Mouse (Mus musculus) heart, embryonic 11.5 days (tissue): ENCODE measurements around the gene Garnl3. TPM values are rescaled to one million over a fixed set of nuclear protein-coding genes. Genes with fewer than 3 reads are reported as not detected.

ENCODE experiments used
- ATAC-seq: fragments of 200-750 bp; cut with Nextera tagmentation; replicated peaks from 2 replicates; pipeline ENCODE4 v1.8.0; 2017; ENCODE audit warnings: moderate library complexity; ENCODE audit not compliant: insufficient number of reproducible peaks, low FRiP score, low TSS enrichment
- H3K27ac ChIP-seq: fragments of 300-500 bp; sonication (generic); 2 replicates; pipeline ENCODE4 v1.5.1; 2014; ENCODE audit warnings: mild to moderate bottlenecking, low read depth, low read length
- H3K27me3 ChIP-seq: fragments of 300-500 bp; sonication (generic); 2 replicates; pipeline ENCODE4 v1.6.1; 2014; ENCODE audit warnings: mild to moderate bottlenecking, low read length, mixed read lengths; ENCODE audit not compliant: control insufficient read depth, insufficient read depth
- H3K36me3 ChIP-seq: fragments of 300-500 bp; sonication (generic); 2 replicates; pipeline ENCODE4 v1.6.1; 2014; ENCODE audit warnings: mild to moderate bottlenecking, low read length, moderate library complexity, mixed read lengths; ENCODE audit not compliant: control insufficient read depth, insufficient read depth
- H3K4me1 ChIP-seq: fragments of 300-500 bp; sonication (generic); 2 replicates; pipeline ENCODE4 v1.6.1; 2014; ENCODE audit warnings: low read length; ENCODE audit not compliant: control insufficient read depth, insufficient read depth
- H3K4me2 ChIP-seq: fragments of 300-500 bp; sonication (generic); 2 replicates; pipeline ENCODE4 v1.6.1; 2014; ENCODE audit warnings: mild to moderate bottlenecking, moderate library complexity
- H3K4me3 ChIP-seq: fragments of 300-500 bp; sonication (generic); 2 replicates; pipeline ENCODE4 v1.5.1; 2014; ENCODE audit warnings: low read depth, low read length
- H3K9ac ChIP-seq: fragments of 300-500 bp; sonication (generic); 2 replicates; pipeline ENCODE4 v1.6.1; 2014; ENCODE audit warnings: mild to moderate bottlenecking, low read depth, low read length, moderate library complexity
- H3K9me3 ChIP-seq: fragments of 300-500 bp; sonication (generic); replicated peaks from 2 replicates; pipeline ENCODE4 v1.6.1; 2016; ENCODE audit warnings: low read length; ENCODE audit not compliant: control insufficient read depth
- WGBS: fragments of 180-500 bp; shearing (Covaris S2); extraction: QIAGEN DNeasy Blood & Tissue Kit; methylation state at CpG from one replicate; pipeline ENCODE4 v1.1.7; 2014; ENCODE audit not compliant: insufficient replicate concordance; 5-methylcytosine and 5-hydroxymethylcytosine counted together
- polyA plus RNA-seq: library from polyadenylated mRNA; unstranded; fragments of >200 nt; fragmentation: Nextera tagmentation; extraction: Ambion mirVana; gene quantifications from 2 replicates; pipeline ENCODE4 v1.2.1, GENCODE M21; 2014

Garnl3 gene
- polyA plus RNA-seq, 1 experiment from 2014 or later = 15.4 TPM

DNA sequence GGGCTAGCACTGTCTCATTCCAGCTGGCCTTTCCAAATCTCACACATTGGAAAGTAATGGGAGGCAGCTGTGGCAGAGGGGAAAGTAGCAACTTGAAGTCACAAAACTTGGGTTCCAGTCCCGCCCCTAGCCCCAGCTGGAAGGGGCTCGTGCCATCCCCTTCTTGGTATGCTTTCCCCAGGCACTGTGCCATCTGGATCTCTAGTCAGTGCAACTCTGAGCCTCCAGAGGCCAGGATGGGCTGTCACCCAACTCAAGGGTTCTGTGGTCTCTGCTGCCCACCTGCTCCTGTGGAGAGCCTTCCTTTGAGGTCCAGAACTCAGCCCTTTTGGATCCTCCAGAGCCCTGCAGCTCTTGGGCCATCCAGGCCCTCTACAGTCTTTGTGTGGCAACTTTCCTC is 30.7 kb upstream of the Garnl3 start:
- Histone ChIP-seq H3K4me1 (peaks cover 40% of the 10 kb centered on the region), H3K27ac (no peak overlapping the region)
- 86% methylated on average over 2 of the region's 2 CpGs for WGBS

DNA sequence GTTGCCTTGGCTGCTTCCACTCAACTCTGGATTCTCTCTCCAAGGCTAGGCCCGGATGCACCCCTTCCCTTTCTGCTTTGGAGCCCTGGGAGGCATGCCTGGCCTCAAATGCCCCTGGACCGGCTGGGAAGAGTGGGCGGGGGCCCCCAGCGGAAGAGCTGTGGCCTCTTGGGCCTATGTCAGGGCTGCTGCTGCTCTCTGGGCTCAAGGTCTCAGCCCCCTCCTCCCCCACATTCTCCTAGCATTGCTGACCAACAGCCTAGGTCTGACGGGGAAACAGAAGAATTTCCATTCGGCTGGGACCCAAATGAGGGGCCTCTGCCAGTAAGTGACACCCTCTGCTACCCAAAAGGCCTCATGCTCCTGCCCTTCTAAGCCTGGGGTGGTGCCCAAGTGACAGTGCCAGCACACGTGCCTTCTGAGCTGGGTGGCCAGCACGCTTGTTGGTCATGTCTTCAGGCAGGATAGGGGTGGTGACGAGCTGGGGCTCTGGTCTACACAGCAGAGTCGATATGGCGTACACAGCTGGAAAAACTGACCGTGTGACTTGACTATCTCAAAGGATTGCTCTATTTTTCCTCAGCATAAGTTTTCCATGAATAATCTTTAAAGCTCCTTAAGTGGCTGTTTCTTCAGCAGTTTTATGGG is 29.0 kb upstream of the Garnl3 start:
- Histone ChIP-seq H3K4me2 (no peak overlapping the region), H3K4me3 (no peak overlapping the region), H3K9ac (no peak overlapping the region), H3K36me3 (no peaks in the 10 kb centered on the region), H3K4me1 (peaks cover 26% of the 10 kb centered on the region), H3K27me3 (no peaks in the 10 kb centered on the region), H3K9me3 (no peaks in the 10 kb centered on the region), H3K27ac (peak overlapping the region; percentile 7; the same call in 1 of the 2 replicates)
- 53% methylated on average over 12 of the region's 12 CpGs for WGBS
- no peak for ATAC-seq

More for the DNA sequence above, 30.7 kb upstream of the Garnl3 start:
- Histone ChIP-seq H3K9me3 (no peaks in the 10 kb centered on the region), H3K36me3 (no peaks in the 10 kb centered on the region), H3K27me3 (no peaks in the 10 kb centered on the region), H3K4me2 (no peak overlapping the region), H3K4me3 (no peak overlapping the region), H3K9ac (no peak overlapping the region)
- ATAC-seq = no peak

DNA sequence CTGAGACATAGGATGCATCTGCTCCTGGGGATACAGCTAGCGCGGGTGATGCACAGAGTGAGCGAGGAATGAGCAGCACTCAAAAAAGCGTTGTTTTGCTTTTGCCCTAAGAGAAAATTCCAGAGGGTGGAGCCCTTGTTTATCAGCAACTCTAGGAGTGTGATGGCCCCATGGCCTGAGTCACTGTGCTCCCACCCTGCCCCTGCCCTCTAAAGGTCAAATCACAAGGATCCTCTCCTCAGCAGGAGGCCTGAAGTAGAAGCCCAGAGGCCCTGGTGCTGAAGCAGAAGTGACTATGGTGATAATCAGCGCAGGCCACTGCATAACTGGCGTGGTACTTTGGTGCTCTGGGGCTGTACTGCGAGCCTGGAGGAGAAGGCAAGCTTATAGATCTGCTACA is 28.1 kb upstream of the Garnl3 start:
- H3K27me3 ChIP-seq = no peaks in the 10 kb centered on the region
- no peaks in the 10 kb centered on the region for H3K36me3 ChIP-seq
- H3K9ac ChIP-seq = no peak overlapping the region
- H3K4me1 ChIP-seq = peaks cover 18% of the 10 kb centered on the region
- H3K4me2 ChIP-seq = no peak overlapping the region
- no peaks in the 10 kb centered on the region for H3K9me3 ChIP-seq
- H3K27ac ChIP-seq = peak overlapping the region; percentile 7; the same call in 1 of the 2 replicates
- WGBS = 53% methylated on average over 7 of the region's 7 CpGs
- H3K4me3 ChIP-seq = no peak overlapping the region
- no peak for ATAC-seq

DNA sequence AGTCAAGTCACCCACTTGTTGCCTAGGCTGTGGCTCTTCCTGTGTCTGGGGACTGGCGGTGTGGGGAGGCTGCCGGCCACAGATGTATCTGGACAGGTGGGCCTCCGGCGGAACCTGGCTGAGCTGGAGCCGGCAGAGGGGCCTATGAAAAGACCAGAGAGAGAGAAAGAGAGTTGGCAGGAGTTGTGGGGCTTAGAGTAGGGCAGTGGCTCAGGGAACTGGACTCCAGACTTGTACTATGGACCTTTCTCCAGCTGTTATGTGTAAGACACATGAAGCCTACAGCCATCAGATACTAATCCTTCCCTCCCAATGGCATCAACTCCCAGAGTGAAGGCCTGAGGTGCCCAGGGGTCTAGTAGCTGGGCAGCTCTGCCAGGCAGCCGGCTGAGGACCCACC is 27.4 kb upstream of the Garnl3 start:
- Histone ChIP-seq H3K4me2 (no peak overlapping the region), H3K9me3 (no peaks in the 10 kb centered on the region), H3K4me1 (peaks cover 14% of the 10 kb centered on the region), H3K4me3 (no peak overlapping the region), H3K27me3 (no peaks in the 10 kb centered on the region), H3K36me3 (no peaks in the 10 kb centered on the region), H3K9ac (no peak overlapping the region), H3K27ac (no peak overlapping the region)
- 84% methylated on average over 6 of the region's 6 CpGs for WGBS
- ATAC-seq = no peak

DNA sequence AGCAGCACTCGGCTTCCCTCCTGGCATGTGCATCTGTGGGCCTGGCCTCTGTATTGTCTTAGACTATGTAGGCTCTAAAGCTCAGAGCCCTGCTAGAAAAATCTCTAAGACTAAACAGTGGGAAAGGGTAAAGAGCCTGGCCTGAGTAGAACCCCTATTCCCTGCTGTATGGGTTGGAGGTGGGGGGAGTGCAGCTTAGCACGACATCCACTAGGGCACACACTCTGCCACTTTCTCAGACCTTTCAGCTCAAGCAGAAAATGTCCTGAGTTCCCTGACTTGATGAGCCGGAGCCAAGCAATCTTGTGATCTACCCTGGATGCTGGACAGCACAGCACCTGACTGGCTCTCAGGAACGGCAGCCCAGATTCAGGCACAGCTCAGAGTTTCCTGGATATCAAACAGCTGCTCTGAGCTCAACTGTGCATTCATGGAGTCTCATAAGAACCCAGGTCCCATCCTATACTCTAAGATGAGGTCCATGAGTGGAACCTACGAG is 24.9 kb upstream of the Garnl3 start:
- WGBS = 74% methylated on average over 5 of the region's 5 CpGs
- Histone ChIP-seq H3K9me3 (no peaks in the 10 kb centered on the region), H3K27me3 (no peaks in the 10 kb centered on the region), H3K4me3 (no peak overlapping the region), H3K4me1 (peaks cover 14% of the 10 kb centered on the region), H3K36me3 (no peaks in the 10 kb centered on the region), H3K4me2 (no peak overlapping the region), H3K27ac (no peak overlapping the region), H3K9ac (no peak overlapping the region)
- ATAC-seq = no peak

DNA sequence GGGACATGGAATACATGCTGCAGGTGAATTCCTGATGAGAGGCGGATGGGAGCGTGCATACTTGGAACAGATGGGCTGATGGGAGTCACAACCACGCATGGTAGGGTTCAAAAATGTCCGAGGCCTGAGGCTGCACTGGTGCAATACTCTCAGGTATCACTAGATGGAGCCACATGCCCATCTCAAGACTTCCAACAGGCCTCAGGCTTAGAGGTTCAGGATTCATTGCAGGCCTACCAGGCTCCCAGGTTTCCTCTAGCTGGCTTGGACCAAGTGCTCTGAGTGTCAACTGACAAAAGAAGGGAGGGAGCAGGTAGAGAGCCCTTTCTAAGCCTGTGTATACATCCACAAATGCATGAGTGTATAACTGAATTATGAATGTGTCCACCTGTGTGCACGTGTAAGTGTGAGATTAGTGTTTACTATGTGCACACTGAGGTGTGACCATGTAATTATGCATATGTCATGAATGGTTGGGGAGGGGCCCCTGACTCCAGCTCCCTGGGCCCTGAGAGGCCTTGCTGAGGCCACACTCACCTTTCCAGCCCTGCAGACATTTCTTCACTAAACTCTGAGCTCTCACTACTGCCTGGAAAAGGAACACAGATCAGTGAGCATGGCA is 23.4 kb upstream of the Garnl3 start:
- no peak overlapping the region for H3K4me3 ChIP-seq
- no peak overlapping the region for H3K4me2 ChIP-seq
- H3K9ac ChIP-seq = no peak overlapping the region
- WGBS = 22% methylated on average over 5 of the region's 5 CpGs
- H3K27ac ChIP-seq = no peak overlapping the region
- ATAC-seq = no peak
- H3K4me1 ChIP-seq = peaks cover 6% of the 10 kb centered on the region
- no peaks in the 10 kb centered on the region for H3K36me3 ChIP-seq
- H3K9me3 ChIP-seq = no peaks in the 10 kb centered on the region
- H3K27me3 ChIP-seq = no peaks in the 10 kb centered on the region

DNA sequence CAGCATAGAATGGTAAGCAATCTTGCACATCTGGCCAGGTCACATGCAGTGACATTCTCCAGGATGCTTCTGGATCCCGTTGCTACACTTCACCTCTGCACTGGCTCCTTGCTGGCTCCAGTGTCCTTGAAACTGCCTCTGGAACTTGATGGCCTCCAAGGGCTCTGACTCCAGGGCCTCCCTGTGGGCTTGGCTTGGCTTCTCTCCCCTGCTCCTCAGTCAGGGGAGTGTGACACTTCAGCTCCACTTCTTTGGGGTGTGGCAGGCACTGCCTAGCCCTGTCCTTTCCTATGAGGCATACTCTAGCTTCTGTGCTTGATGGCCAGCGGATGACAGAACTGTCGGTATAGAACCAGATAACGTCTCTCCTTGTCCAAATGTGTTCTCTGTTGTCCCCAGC is 15.5 kb upstream of the Garnl3 start:
- WGBS = 70% methylated on average over 4 of the region's 4 CpGs
- Histone ChIP-seq H3K9ac (no peak overlapping the region), H3K4me3 (no peak overlapping the region), H3K27me3 (no peaks in the 10 kb centered on the region), H3K4me1 (no peaks in the 10 kb centered on the region; the same call in 1 of the 2 replicates), H3K36me3 (no peaks in the 10 kb centered on the region), H3K4me2 (no peak overlapping the region), H3K9me3 (no peaks in the 10 kb centered on the region), H3K27ac (no peak overlapping the region)
- ATAC-seq = no peak

DNA sequence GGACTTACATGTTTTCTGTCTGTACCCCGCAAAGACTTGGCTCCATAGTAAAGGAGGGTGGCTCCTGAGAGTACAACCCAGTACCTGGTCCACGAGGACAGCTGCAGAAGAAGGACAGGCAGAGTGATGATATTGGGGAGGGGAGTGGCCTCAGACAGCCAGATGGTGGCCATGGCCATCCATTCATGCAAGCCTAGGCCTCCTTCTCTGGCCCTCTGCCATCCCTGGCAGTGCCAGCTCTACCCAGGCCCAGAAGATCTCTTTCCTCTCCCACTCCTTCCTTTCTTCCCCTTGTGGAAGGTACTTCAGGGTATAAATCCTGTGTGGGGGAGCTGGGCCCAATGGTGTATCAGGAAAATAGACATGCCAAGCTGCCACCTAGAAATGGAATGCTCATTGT is 11.8 kb upstream of the Garnl3 start:
- Histone ChIP-seq H3K27me3 (no peaks in the 10 kb centered on the region), H3K27ac (no peak overlapping the region), H3K4me3 (no peak overlapping the region), H3K4me1 (no peaks in the 10 kb centered on the region; the same call in 1 of the 2 replicates), H3K9me3 (no peaks in the 10 kb centered on the region), H3K4me2 (no peak overlapping the region), H3K9ac (no peak overlapping the region), H3K36me3 (no peaks in the 10 kb centered on the region)
- WGBS = 71% methylated on average over 2 of the region's 2 CpGs
- ATAC-seq = no peak

DNA sequence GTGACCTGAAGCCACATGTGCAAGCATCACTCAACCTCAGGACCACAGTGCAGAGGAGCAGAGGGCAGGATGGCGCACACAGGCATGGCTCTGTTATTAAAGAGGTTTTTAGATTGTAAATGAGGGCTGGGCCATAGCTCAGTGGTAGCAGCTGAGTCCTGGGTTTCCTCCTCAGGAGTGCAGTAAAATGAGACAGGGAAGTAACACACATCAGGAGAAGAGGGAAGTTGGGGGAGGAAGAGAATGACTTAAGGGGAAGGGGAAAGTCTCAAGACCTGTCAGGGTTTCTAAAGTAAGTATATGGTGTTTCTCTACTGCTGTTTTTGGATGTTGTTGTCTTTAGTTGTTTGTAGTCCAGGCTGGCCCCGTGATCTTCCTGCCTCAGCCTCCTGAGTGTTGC is 7.0 kb upstream of the Garnl3 start:
- Histone ChIP-seq H3K27ac (no peak overlapping the region), H3K4me1 (no peaks in the 10 kb centered on the region), H3K9ac (no peak overlapping the region), H3K27me3 (peaks cover 5% of the 10 kb centered on the region), H3K36me3 (no peaks in the 10 kb centered on the region), H3K4me2 (no peak overlapping the region), H3K4me3 (no peak overlapping the region), H3K9me3 (no peaks in the 10 kb centered on the region)
- no peak for ATAC-seq
- 82% methylated on average over 2 of the region's 2 CpGs for WGBS
